Mouse (Mus musculus) CD4-positive, CD25-positive, alpha-beta regulatory T cell, adult 9 weeks (primary cell): ENCODE measurements around the gene Kctd15. TPM values are rescaled to one million over a fixed set of nuclear protein-coding genes. Genes with fewer than 3 reads are reported as not detected.

Source experiments
- polyA plus RNA-seq: library from polyadenylated mRNA; unstranded; fragments of 100-300 nt; shearing (Covaris generic); gene quantifications from one replicate; pipeline ENCODE4 v1.2.1, GENCODE M21; 2017

Kctd15 gene
- polyA plus RNA-seq: not detected

DNA sequence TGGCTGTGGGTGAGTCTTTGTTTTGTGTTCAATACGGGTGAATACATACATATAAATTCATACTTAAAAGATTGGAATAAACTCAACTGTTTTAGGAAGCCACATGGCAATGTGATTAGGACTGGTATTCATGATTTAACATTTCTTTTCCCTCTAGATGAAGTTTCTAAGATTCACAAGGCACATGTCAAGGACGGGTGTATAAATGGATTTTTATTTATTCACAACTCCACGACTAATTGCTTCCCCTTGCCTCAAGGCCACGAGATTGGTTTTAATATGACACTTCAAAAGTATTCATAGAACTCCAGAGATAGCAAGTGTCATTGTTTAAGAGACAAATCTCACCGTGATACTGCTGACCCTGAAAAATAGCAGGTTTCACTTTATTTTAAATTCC lies at the start of gene Kctd15:
Gene Kctd15 (minus strand): TSS at position 101 of the 400 bp plus-strand sequence.

Other genes with a start within 250 kb of the Kctd15 start
- gene Chst8, start 156.0 kb upstream of the Kctd15 start, polyA plus RNA-seq: not detected